Mouse (Mus musculus): ENCODE results near the gene Wbp1.

The Wbp1 gene

GRCm38 (mm10) chr6:83116373-83117164 lies 4.8 kb downstream of the Wbp1 start:
- DNase-seq (ENCODE audit: extremely low spot score): no peak

- DNase-seq (ENCODE audit: extremely low spot score): no peak
Measured at GRCm38 (mm10) chr6:83115682-83116372, 5.5 kb downstream of the Wbp1 start.

- peak; percentile 93 for DNase-seq (ENCODE audit: extremely low spot score)
Measured at GRCm38 (mm10) chr6:83115011-83115671, 6.2 kb downstream of the Wbp1 start, which contains the start of gene Mogs. TSS of gene Mogs (plus strand) at chr6:83115496.

GRCm38 (mm10) chr6:83111510-83112136 lies 9.7 kb downstream of the Wbp1 start:
- no peak for DNase-seq (ENCODE audit: extremely low spot score)

GRCm38 (mm10) chr6:83108762-83109668 lies 12.3 kb downstream of the Wbp1 start, which contains the start of gene Mrpl53:
TSS of gene Mrpl53 (plus strand) at chr6:83109040.
- peak; percentile 86 for DNase-seq (ENCODE audit: extremely low spot score)

GRCm38 (mm10) chr6:83107566-83108400 lies 13.6 kb downstream of the Wbp1 start:
- peak; percentile 78 for DNase-seq (ENCODE audit: extremely low spot score)

- DNase-seq (ENCODE audit: extremely low spot score): no peak
Measured at GRCm38 (mm10) chr6:83104158-83104557, 17.2 kb downstream of the Wbp1 start.

GRCm38 (mm10) chr6:83103130-83103650 lies 18.2 kb downstream of the Wbp1 start:
- no peak for DNase-seq (ENCODE audit: extremely low spot score)

GRCm38 (mm10) chr6:83101688-83102556 lies 19.4 kb downstream of the Wbp1 start:
- DNase-seq (ENCODE audit: extremely low spot score): peak; percentile 77

- DNase-seq (ENCODE audit: extremely low spot score): peak; percentile 87
Measured at GRCm38 (mm10) chr6:83101316-83101687, 20.1 kb downstream of the Wbp1 start, which contains the start of the genes Ccdc142 and Gm42688. TSS of gene Ccdc142 (plus strand) at chr6:83101601. TSS of gene Gm42688 (plus strand) at chr6:83101617.

- no peak for DNase-seq (ENCODE audit: extremely low spot score)
Measured at GRCm38 (mm10) chr6:83098411-83098810, 22.9 kb downstream of the Wbp1 start.

- no peak for DNase-seq (ENCODE audit: extremely low spot score)
Measured at GRCm38 (mm10) chr6:83095968-83096367, 25.4 kb downstream of the Wbp1 start.

- no peak for DNase-seq (ENCODE audit: extremely low spot score)
Measured at GRCm38 (mm10) chr6:83092416-83093127, 28.8 kb downstream of the Wbp1 start.

- no peak for DNase-seq (ENCODE audit: extremely low spot score)
Measured at GRCm38 (mm10) chr6:83087926-83088260, 33.5 kb downstream of the Wbp1 start.

GRCm38 (mm10) chr6:83087205-83087925 lies 34.0 kb downstream of the Wbp1 start:
- DNase-seq (ENCODE audit: extremely low spot score): peak; percentile 51

GRCm38 (mm10) chr6:83086121-83087035 lies 35.0 kb downstream of the Wbp1 start, which contains the start of gene Lbx2:
TSS of gene Lbx2 (plus strand) at chr6:83086367.
- no peak for DNase-seq (ENCODE audit: extremely low spot score)
